Mouse (Mus musculus) C2C12 (cell line): ENCODE data around the gene Usp25.

ENCODE experiments used
- CEBPB ChIP-seq: IDR thresholded peaks from one replicate; pipeline ENCODE4 v1.6.1; 2011; ENCODE audit warnings: low read depth, mild to moderate bottlenecking, control low read depth, moderate library complexity
- CTCF ChIP-seq: IDR thresholded peaks from one replicate; pipeline ENCODE4 v1.5.1; 2011; ENCODE audit not compliant: control insufficient read depth, insufficient read depth, insufficient read length
- FOSL1 ChIP-seq: IDR thresholded peaks from one replicate; pipeline ENCODE4 v1.8.0; 2011; ENCODE audit warnings: mild to moderate bottlenecking, low read length; ENCODE audit not compliant: poor library complexity, insufficient read depth, severe bottlenecking
- MAX ChIP-seq: IDR thresholded peaks from one replicate; pipeline ENCODE4 v1.6.1; 2011; ENCODE audit warnings: mild to moderate bottlenecking, control low read depth
- MYOD1 ChIP-seq: IDR thresholded peaks from one replicate; pipeline ENCODE4 v1.6.1; 2011; ENCODE audit warnings: low read depth; ENCODE audit not compliant: control insufficient read depth, insufficient read length
- MYOG ChIP-seq: IDR thresholded peaks from one replicate; pipeline ENCODE4 v1.6.1; 2011; ENCODE audit not compliant: control insufficient read depth, insufficient read length; ENCODE audit errors: extremely low read depth
- USF1 ChIP-seq: IDR thresholded peaks from one replicate; pipeline ENCODE4 v1.6.1; 2011; ENCODE audit warnings: low read depth, mild to moderate bottlenecking, control low read depth, moderate library complexity

DNA sequence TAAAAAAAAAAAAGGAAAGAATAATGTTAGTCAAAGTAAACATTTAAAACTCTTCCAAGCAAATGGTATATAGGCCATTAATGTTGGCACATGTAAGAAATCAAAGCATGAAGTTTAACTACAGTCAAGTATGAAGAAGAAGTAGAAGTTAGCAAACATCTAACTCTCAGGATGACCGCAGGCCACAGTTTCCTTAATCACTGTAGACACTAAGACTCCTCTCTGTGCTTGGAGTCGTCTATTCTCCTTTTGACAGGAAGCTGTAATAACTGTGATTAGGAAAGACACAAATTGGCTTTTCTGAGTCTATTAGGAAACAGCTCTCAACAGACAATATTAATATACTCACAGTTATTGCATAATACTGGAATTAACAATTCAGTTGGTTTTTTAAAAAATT lies 70.6 kb downstream of the Usp25 start:
- TF ChIP-seq CTCF (no peak), MYOG (no peak), MAX (no peak), USF1 (no peak), FOSL1 (no peak), MYOD1 (no peak), CEBPB (no peak)
